11 mouse cellular contexts compared by ENCODE assay signal in the genomic region with DNA sequence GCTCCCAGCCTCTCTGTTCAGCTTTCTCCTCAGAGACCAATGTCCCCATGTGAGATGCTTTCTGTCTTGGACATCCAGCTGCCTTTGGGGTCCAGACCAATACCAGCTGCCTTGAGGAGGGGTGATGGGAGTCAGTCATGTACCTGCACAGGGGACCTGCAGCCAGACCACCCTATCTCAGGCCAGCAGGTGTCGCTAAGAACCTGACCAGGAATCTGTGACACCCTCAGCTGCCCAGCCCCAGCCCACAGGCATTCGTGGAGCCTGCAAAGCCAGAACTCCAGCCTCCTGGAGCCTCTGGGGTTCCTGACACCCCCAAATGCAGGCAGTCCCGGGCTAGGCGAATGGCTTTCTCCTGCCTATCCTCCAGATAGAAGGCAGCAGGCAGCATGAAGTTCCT. TPM values are rescaled to one million over a fixed set of nuclear protein-coding genes. Genes with fewer than 3 reads are reported as not detected.
A peak's percentile ranks its signal among the peaks of the same experiment; 100 is the strongest.
DNase-seq lines count a peak whose midpoint lies in the region; ATAC-seq and TF ChIP-seq lines count a peak whose summit lies in the region.
"Had no signal": no experiment of that assay in that cellular context is flagged by ENCODE, and none has a peak within 500 bp of the region (broad histone marks: within the 10 kb centered on the region; RNA-seq: fewer than 3 reads in every experiment).

No protein-coding gene starts in this region.

- WGBS in midbrain, embryonic 14.5 days, result 23% methylated on average over 4 of the region's 4 CpGs
- WGBS in midbrain, embryonic 15.5 days, result 14% methylated on average over 4 of the region's 4 CpGs

- H3K4me1 ChIP-seq in midbrain, embryonic 14.5 days (ENCODE audit: control insufficient read depth, insufficient read depth, low read length), result peaks cover 24% of the 10 kb centered on the region
- H3K4me1 ChIP-seq in midbrain, embryonic 15.5 days, result peaks cover 22% of the 10 kb centered on the region
- H3K4me1 ChIP-seq in embryonic fibroblast, embryonic 13.5 days (ENCODE audit: control insufficient read depth, insufficient read depth, low read length), result no peaks in the 10 kb centered on the region
- H3K4me1 ChIP-seq: heart, embryonic 12.5 days; stomach, embryonic 15.5 days had no signal

- TF ChIP-seq CTCF in embryonic fibroblast, embryonic 13.5 days (IDR thresholded peaks at IDR 0.05; ENCODE audit: borderline replicate concordance, insufficient read depth, low read length), result peak; percentile 4; the same call in 1 of the 2 replicates

- no peak overlapping the region for H3K4me3 ChIP-seq in midbrain, embryonic 14.5 days (replicated peaks; ENCODE audit: low read depth, low read length)
- H3K4me3 ChIP-seq in midbrain, embryonic 15.5 days, result no peak overlapping the region
- no peak overlapping the region for H3K4me3 ChIP-seq in embryonic fibroblast, embryonic 13.5 days (ENCODE audit: insufficient read depth, low read length)
- H3K4me3 ChIP-seq: heart, embryonic 12.5 days; stomach, embryonic 15.5 days had no signal

- ATAC-seq in midbrain, embryonic 14.5 days (ENCODE audit: low FRiP score, low TSS enrichment), result no peak
- no peak for ATAC-seq in midbrain, embryonic 15.5 days (replicated peaks)
- no peak for ATAC-seq in activated CD4-positive, CD25-positive, alpha-beta regulatory T cell, adult 4 months

- H3K36me3 ChIP-seq in midbrain, embryonic 14.5 days (ENCODE audit: control insufficient read depth, insufficient read depth, low read length), result no peaks in the 10 kb centered on the region
- no peaks in the 10 kb centered on the region for H3K36me3 ChIP-seq in midbrain, embryonic 15.5 days (replicated peaks)
- H3K36me3 ChIP-seq: heart, embryonic 12.5 days; stomach, embryonic 15.5 days had no signal

- no peak overlapping the region for H3K4me2 ChIP-seq in midbrain, embryonic 14.5 days (ENCODE audit: low read length)
- H3K4me2 ChIP-seq in midbrain, embryonic 15.5 days, result no peak overlapping the region
- H3K4me2 ChIP-seq: heart, embryonic 12.5 days; stomach, embryonic 15.5 days had no signal

- H3K9ac ChIP-seq in midbrain, embryonic 14.5 days (replicated peaks; ENCODE audit: low read length), result no peak overlapping the region
- H3K9ac ChIP-seq in midbrain, embryonic 15.5 days, result no peak overlapping the region
- H3K9ac ChIP-seq: heart, embryonic 12.5 days; stomach, embryonic 15.5 days had no signal

- H3K27me3 ChIP-seq in midbrain, embryonic 14.5 days (ENCODE audit: control insufficient read depth, insufficient read depth, low read length), result no peaks in the 10 kb centered on the region
- H3K27me3 ChIP-seq in midbrain, embryonic 15.5 days (replicated peaks), result no peaks in the 10 kb centered on the region
- H3K27me3 ChIP-seq: stomach, embryonic 15.5 days had no signal

- H3K9me3 ChIP-seq in midbrain, embryonic 14.5 days (ENCODE audit: control insufficient read depth, low read length), result no peaks in the 10 kb centered on the region
- no peaks in the 10 kb centered on the region for H3K9me3 ChIP-seq in midbrain, embryonic 15.5 days
- H3K9me3 ChIP-seq: heart, embryonic 12.5 days; stomach, embryonic 15.5 days had no signal

- TF ChIP-seq POLR2A in embryonic fibroblast, embryonic 13.5 days (IDR thresholded peaks at IDR 0.05; ENCODE audit: low read depth, low read length), result no peak

- no peak overlapping the region for H3K27ac ChIP-seq in midbrain, embryonic 14.5 days (replicated peaks; ENCODE audit: low read depth, low read length)
- no peak overlapping the region for H3K27ac ChIP-seq in midbrain, embryonic 15.5 days
- no peak overlapping the region for H3K27ac ChIP-seq in embryonic fibroblast, embryonic 13.5 days (ENCODE audit: insufficient read depth, low read length)
- H3K27ac ChIP-seq: macrophage; stomach, embryonic 15.5 days had no signal

- DNase-seq in heart, postnatal 4 days, result peak; percentile 36
- DNase-seq in heart, adult 18-20 months, result no peak
- peak; percentile 42 for DNase-seq in midbrain, embryonic 14.5 days
- peak; percentile 26 for DNase-seq in thymus, postnatal 0 days (ENCODE audit: low spot score)
- no peak for DNase-seq in ovary, adult 18-20 months (ENCODE audit: low spot score)

RNA-seq across cellular contexts. Expression of gene Madcam1, which starts 5.5 kb away (rescaled TPM):
- under 1 TPM; 0.36 to 0.67 TPM for total RNA-seq in heart, postnatal 4 days (2021)
- under 1 TPM in 1 of 2 experiments, not detected in 1; 0.21 TPM for total RNA-seq in heart, adult 18-20 months (2021)
- polyA plus RNA-seq in midbrain, embryonic 14.5 days (2014; fragmentation: Nextera tagmentation; extraction: Ambion mirVana), result 0.31 and 1.00 TPM in 2 replicates
- polyA plus RNA-seq in midbrain, embryonic 15.5 days (2015; fragmentation: Nextera tagmentation; extraction: Ambion mirVana), result 0.79 and 1.1 TPM in 2 replicates
- not detected in 2 replicates for polyA plus RNA-seq in embryonic fibroblast, embryonic 13.5 days (2011; ENCODE audit: insufficient read length, low read depth, missing spikeins)
- 2.4 and 3.4 TPM in 2 replicates for polyA plus RNA-seq in thymus, postnatal 0 days (2015; fragmentation: Nextera tagmentation; extraction: Ambion mirVana)
- polyA plus RNA-seq in activated CD4-positive, CD25-positive, alpha-beta regulatory T cell, adult 4 months (2017; shearing (Covaris generic)), result under 1 TPM in 1 of 2 experiments, not detected in 1; 0.60 TPM
- polyA plus RNA-seq: macrophage had no signal

RNA-seq across cellular contexts. Expression of gene Tpgs1, which starts 10.3 kb away (rescaled TPM):
- 10 to 100 TPM; 18.8 to 20.3 TPM for total RNA-seq in heart, postnatal 4 days (2021)
- total RNA-seq in heart, adult 18-20 months (2021), result 10 to 100 TPM; 15.5 to 18.0 TPM
- 94.4 and 110 TPM in 2 replicates for polyA plus RNA-seq in midbrain, embryonic 14.5 days (2014; fragmentation: Nextera tagmentation; extraction: Ambion mirVana)
- polyA plus RNA-seq in midbrain, embryonic 15.5 days (2015; fragmentation: Nextera tagmentation; extraction: Ambion mirVana), result 99.8 and 105 TPM in 2 replicates
- polyA plus RNA-seq in embryonic fibroblast, embryonic 13.5 days (2011; ENCODE audit: insufficient read length, low read depth, missing spikeins), result 15.5 and 16.0 TPM in 2 replicates
- polyA plus RNA-seq in thymus, postnatal 0 days (2015; fragmentation: Nextera tagmentation; extraction: Ambion mirVana), result 56.0 and 58.2 TPM in 2 replicates
- 10 to 100 TPM; 22.5 to 32.9 TPM for polyA plus RNA-seq in activated CD4-positive, CD25-positive, alpha-beta regulatory T cell, adult 4 months (2017; shearing (Covaris generic))

RNA-seq across cellular contexts. Expression of gene Odf3l2, which starts 13.3 kb away (rescaled TPM):
- not detected for total RNA-seq in heart, postnatal 4 days (2021)
- not detected for total RNA-seq in heart, adult 18-20 months (2021)
- polyA plus RNA-seq in midbrain, embryonic 14.5 days (2014; fragmentation: Nextera tagmentation; extraction: Ambion mirVana), result 0.17 and 0.40 TPM in 2 replicates
- 0.41 and 0.44 TPM in 2 replicates for polyA plus RNA-seq in midbrain, embryonic 15.5 days (2015; fragmentation: Nextera tagmentation; extraction: Ambion mirVana)
- not detected in 2 replicates for polyA plus RNA-seq in embryonic fibroblast, embryonic 13.5 days (2011; ENCODE audit: insufficient read length, low read depth, missing spikeins)
- polyA plus RNA-seq in thymus, postnatal 0 days (2015; fragmentation: Nextera tagmentation; extraction: Ambion mirVana), result 0.10 TPM in 1 of 2 replicates, not detected in the other
- not detected for polyA plus RNA-seq in activated CD4-positive, CD25-positive, alpha-beta regulatory T cell, adult 4 months (2017; shearing (Covaris generic))
- polyA plus RNA-seq: heart, embryonic 12.5 days; macrophage; stomach, embryonic 15.5 days had no signal

RNA-seq across cellular contexts. Expression of gene Shc2, which starts 21.1 kb away (rescaled TPM):
- 1 to 10 TPM; 3.2 to 3.7 TPM for total RNA-seq in heart, postnatal 4 days (2021)
- total RNA-seq in heart, adult 18-20 months (2021), result 1 to 10 TPM; 1.3 to 1.5 TPM
- polyA plus RNA-seq in midbrain, embryonic 14.5 days (2014; fragmentation: Nextera tagmentation; extraction: Ambion mirVana), result 17.2 and 21.6 TPM in 2 replicates
- 27.9 and 30.1 TPM in 2 replicates for polyA plus RNA-seq in midbrain, embryonic 15.5 days (2015; fragmentation: Nextera tagmentation; extraction: Ambion mirVana)
- 15.0 and 18.7 TPM in 2 replicates for polyA plus RNA-seq in embryonic fibroblast, embryonic 13.5 days (2011; ENCODE audit: insufficient read length, low read depth, missing spikeins)
- polyA plus RNA-seq in thymus, postnatal 0 days (2015; fragmentation: Nextera tagmentation; extraction: Ambion mirVana), result 0.24 and 0.26 TPM in 2 replicates
- polyA plus RNA-seq in activated CD4-positive, CD25-positive, alpha-beta regulatory T cell, adult 4 months (2017; shearing (Covaris generic)), result not detected

RNA-seq across cellular contexts. Expression of gene Cdc34, which starts 23.2 kb away (rescaled TPM):
- 100 to 1,000 TPM; 134 to 145 TPM for total RNA-seq in heart, postnatal 4 days (2021)
- 100 to 1,000 TPM; 213 to 227 TPM for total RNA-seq in heart, adult 18-20 months (2021)
- 80.4 and 94.9 TPM in 2 replicates for polyA plus RNA-seq in midbrain, embryonic 14.5 days (2014; fragmentation: Nextera tagmentation; extraction: Ambion mirVana)
- polyA plus RNA-seq in midbrain, embryonic 15.5 days (2015; fragmentation: Nextera tagmentation; extraction: Ambion mirVana), result 88.8 and 91.6 TPM in 2 replicates
- polyA plus RNA-seq in embryonic fibroblast, embryonic 13.5 days (2011; ENCODE audit: insufficient read length, low read depth, missing spikeins), result 117 and 149 TPM in 2 replicates
- 138 and 141 TPM in 2 replicates for polyA plus RNA-seq in thymus, postnatal 0 days (2015; fragmentation: Nextera tagmentation; extraction: Ambion mirVana)
- polyA plus RNA-seq in activated CD4-positive, CD25-positive, alpha-beta regulatory T cell, adult 4 months (2017; shearing (Covaris generic)), result 10 to 100 TPM; 17.4 to 27.5 TPM

Comparison
In these comparisons a context has a peak if more than half of its experiments do, and no peak if none do; other contexts are left out.
1. DNase-seq: peak in heart, postnatal 4 days (single experiment), midbrain, embryonic 14.5 days (single experiment) and thymus, postnatal 0 days (single experiment); none in heart, adult 18-20 months (0 of 2) and ovary, adult 18-20 months (single experiment).